Comparison of ENCODE assay signal across 8 mouse cellular contexts in genomic region chr1:183439036-183439435, GRCm38 (mm10). TPM values are rescaled to one million over a fixed set of nuclear protein-coding genes. Genes with fewer than 3 reads are reported as not detected.
DNase-seq lines count a peak whose midpoint lies in the region; ATAC-seq and TF ChIP-seq lines count a peak whose summit lies in the region.

No protein-coding gene starts in this region.

- peak; percentile 95 for TF ChIP-seq CTCF in intestine, postnatal 0 days (IDR thresholded peaks at IDR 0.05; ENCODE audit: low read depth)

- H3K9ac ChIP-seq in intestine, postnatal 0 days (ENCODE audit: low read depth, low read length), result 0 out of 2 replicates have a peak overlapping the region, but pooled peaks have one; percentile 22

- ATAC-seq in intestine, postnatal 0 days, result peak; percentile 92
- no peak for ATAC-seq in activated CD4-positive, CD25-positive, alpha-beta regulatory T cell, adult 4 months

- peak overlapping the region; percentile 59 for H3K4me2 ChIP-seq in intestine, postnatal 0 days (replicated peaks; ENCODE audit: low read depth)

- H3K4me1 ChIP-seq in intestine, postnatal 0 days (replicated peaks; ENCODE audit: control insufficient read depth, insufficient read depth, low read length), result no peaks in the 10 kb centered on the region; the same call in 1 of the 2 replicates

- no peaks in the 10 kb centered on the region for H3K27me3 ChIP-seq in intestine, postnatal 0 days (replicated peaks; ENCODE audit: control insufficient read depth, insufficient read depth, low read length)

- H3K4me3 ChIP-seq in intestine, postnatal 0 days (ENCODE audit: low read depth, low read length), result peak overlapping the region; percentile 26

- WGBS in intestine, postnatal 0 days, result 20% methylated on average over 22 of the region's 22 CpGs

- peak overlapping the region; percentile 35; the same call in 1 of the 2 replicates for H3K27ac ChIP-seq in intestine, postnatal 0 days (ENCODE audit: low read depth, low read length)

- no peaks in the 10 kb centered on the region for H3K9me3 ChIP-seq in intestine, postnatal 0 days (ENCODE audit: control insufficient read depth)

- intact Hi-C loops in left cerebral cortex, postnatal 25 days (cut with DNase I), result no loop called here

- DNase-seq in adrenal gland, adult 18-20 months (ENCODE audit: low spot score in 2 of 2), result peak; percentile 90 to 91
- peak; percentile 83 to 88 for DNase-seq in cerebellum, postnatal 25 days
- peak; percentile 93 for DNase-seq in gastrocnemius, postnatal 25 days
- DNase-seq in left cerebral cortex, postnatal 25 days (ENCODE audit: low spot score in 2 of 2), result peak; percentile 49 to 52
- peak; percentile 39 for DNase-seq in mesoderm, embryonic 11.5 days (ENCODE audit: low read depth, low spot score)
- DNase-seq in spleen, adult 18-20 months, result peak; percentile 21 to 45

- H3K36me3 ChIP-seq in intestine, postnatal 0 days (ENCODE audit: control insufficient read depth, insufficient read depth), result no peaks in the 10 kb centered on the region

RNA-seq across cellular contexts. Expression of gene Hhipl2, which starts 21.0 kb away (rescaled TPM):
- total RNA-seq in adrenal gland, adult 18-20 months (2021), result not detected
- total RNA-seq in gastrocnemius, postnatal 25 days (2021), result not detected
- not detected in 2 replicates for polyA plus RNA-seq in intestine, postnatal 0 days (2015; fragmentation: Nextera tagmentation; extraction: Ambion mirVana)
- total RNA-seq in left cerebral cortex, postnatal 25 days (2021), result 1 to 10 TPM in 1 of 2 experiments, under 1 TPM in 1; 0.30 to 1.3 TPM
- not detected for polyA plus RNA-seq in activated CD4-positive, CD25-positive, alpha-beta regulatory T cell, adult 4 months (2017; shearing (Covaris generic))

RNA-seq across cellular contexts. Expression of gene Taf1a, which starts 50.3 kb away (rescaled TPM):
- total RNA-seq in adrenal gland, adult 18-20 months (2021), result 10 to 100 TPM; 22.3 to 29.7 TPM
- total RNA-seq in gastrocnemius, postnatal 25 days (2021), result 1 to 10 TPM; 3.5 to 4.3 TPM
- polyA plus RNA-seq in intestine, postnatal 0 days (2015; fragmentation: Nextera tagmentation; extraction: Ambion mirVana), result 5.3 and 6.2 TPM in 2 replicates
- 10 to 100 TPM; 16.2 to 17.5 TPM for total RNA-seq in left cerebral cortex, postnatal 25 days (2021)
- polyA plus RNA-seq in activated CD4-positive, CD25-positive, alpha-beta regulatory T cell, adult 4 months (2017; shearing (Covaris generic)), result 10 to 100 TPM; 21.3 to 26.9 TPM

Comparison
In these comparisons a context has a peak if more than half of its experiments do, and no peak if none do; other contexts are left out.
1. DNase-seq: peak in every context shown above with its lines; median percentile 93 in gastrocnemius, postnatal 25 days; 90 in adrenal gland, adult 18-20 months; 86 in cerebellum, postnatal 25 days; 50 in left cerebral cortex, postnatal 25 days; 39 in mesoderm, embryonic 11.5 days; 33 in spleen, adult 18-20 months.